Mouse (Mus musculus) monocyte, adult 2 months (primary cell): ENCODE data around the gene Cirbp.

Experiments used
- DNase-seq, 2 experiments: peaks; one replicate each; pipeline ENCODE4 v3.0.0; 2022; ENCODE audit warnings: low spot score in 2 of 2, low read depth in 1 of 2

Gene Cirbp

GRCm38 (mm10) chr10:80165392-80166128 is at the start of gene Cirbp:
Gene Cirbp (plus strand): TSS chr10:80165985.
- no peak for DNase-seq

- DNase-seq: no peak
Measured at GRCm38 (mm10) chr10:80116563-80116926, 49.2 kb upstream of the Cirbp start.

- no peak for DNase-seq
Measured at GRCm38 (mm10) chr10:80116927-80117691, 48.7 kb upstream of the Cirbp start.

GRCm38 (mm10) chr10:80117736-80118135 is 48.0 kb upstream of the Cirbp start:
- no peak for DNase-seq

GRCm38 (mm10) chr10:80118552-80118951 is 47.2 kb upstream of the Cirbp start:
- DNase-seq: no peak

- DNase-seq: no peak
Measured at GRCm38 (mm10) chr10:80120146-80120545, 45.6 kb upstream of the Cirbp start.

GRCm38 (mm10) chr10:80121639-80122038 is 44.1 kb upstream of the Cirbp start:
- DNase-seq: no peak

- no peak for DNase-seq
Measured at GRCm38 (mm10) chr10:80123932-80124562, 41.7 kb upstream of the Cirbp start.

GRCm38 (mm10) chr10:80127920-80128319 is 37.9 kb upstream of the Cirbp start:
- DNase-seq: no peak

GRCm38 (mm10) chr10:80129846-80130245 is 35.9 kb upstream of the Cirbp start:
- no peak for DNase-seq

GRCm38 (mm10) chr10:80130403-80131031 is 35.3 kb upstream of the Cirbp start:
- no peak for DNase-seq

GRCm38 (mm10) chr10:80131316-80131951 is 34.4 kb upstream of the Cirbp start:
- DNase-seq: no peak

GRCm38 (mm10) chr10:80131952-80132350 is 33.8 kb upstream of the Cirbp start:
- DNase-seq: no peak

- no peak for DNase-seq
Measured at GRCm38 (mm10) chr10:80133226-80133849, 32.4 kb upstream of the Cirbp start.

GRCm38 (mm10) chr10:80134421-80134820 is 31.4 kb upstream of the Cirbp start:
- DNase-seq: no peak

GRCm38 (mm10) chr10:80135161-80135560 is 30.6 kb upstream of the Cirbp start:
- DNase-seq: no peak

- DNase-seq: no peak
Measured at GRCm38 (mm10) chr10:80135641-80136040, 30.1 kb upstream of the Cirbp start.

GRCm38 (mm10) chr10:80136179-80136951 is 29.4 kb upstream of the Cirbp start:
- no peak for DNase-seq

- DNase-seq: no peak
Measured at GRCm38 (mm10) chr10:80136952-80137625, 28.7 kb upstream of the Cirbp start.
